Mouse (Mus musculus) heart, embryonic 11.5 days (tissue): ENCODE results near the gene Car15. TPM values are rescaled to one million over a fixed set of nuclear protein-coding genes. Genes with fewer than 3 reads are reported as not detected.

Experiments used
- ATAC-seq: fragments of 200-750 bp; cut with Nextera tagmentation; replicated peaks from 2 replicates; pipeline ENCODE4 v1.8.0; 2017; ENCODE audit warnings: moderate library complexity; ENCODE audit not compliant: insufficient number of reproducible peaks, low FRiP score, low TSS enrichment
- H3K27ac ChIP-seq: fragments of 300-500 bp; sonication (generic); 2 replicates; pipeline ENCODE4 v1.5.1; 2014; ENCODE audit warnings: mild to moderate bottlenecking, low read depth, low read length
- H3K27me3 ChIP-seq: fragments of 300-500 bp; sonication (generic); 2 replicates; pipeline ENCODE4 v1.6.1; 2014; ENCODE audit warnings: mild to moderate bottlenecking, low read length, mixed read lengths; ENCODE audit not compliant: control insufficient read depth, insufficient read depth
- H3K36me3 ChIP-seq: fragments of 300-500 bp; sonication (generic); 2 replicates; pipeline ENCODE4 v1.6.1; 2014; ENCODE audit warnings: mild to moderate bottlenecking, low read length, moderate library complexity, mixed read lengths; ENCODE audit not compliant: control insufficient read depth, insufficient read depth
- H3K4me1 ChIP-seq: fragments of 300-500 bp; sonication (generic); 2 replicates; pipeline ENCODE4 v1.6.1; 2014; ENCODE audit warnings: low read length; ENCODE audit not compliant: control insufficient read depth, insufficient read depth
- H3K4me2 ChIP-seq: fragments of 300-500 bp; sonication (generic); 2 replicates; pipeline ENCODE4 v1.6.1; 2014; ENCODE audit warnings: mild to moderate bottlenecking, moderate library complexity
- H3K4me3 ChIP-seq: fragments of 300-500 bp; sonication (generic); 2 replicates; pipeline ENCODE4 v1.5.1; 2014; ENCODE audit warnings: low read depth, low read length
- H3K9ac ChIP-seq: fragments of 300-500 bp; sonication (generic); 2 replicates; pipeline ENCODE4 v1.6.1; 2014; ENCODE audit warnings: mild to moderate bottlenecking, low read depth, low read length, moderate library complexity
- H3K9me3 ChIP-seq: fragments of 300-500 bp; sonication (generic); replicated peaks from 2 replicates; pipeline ENCODE4 v1.6.1; 2016; ENCODE audit warnings: low read length; ENCODE audit not compliant: control insufficient read depth
- whole genome bisulfite sequencing: fragments of 180-500 bp; shearing (Covaris S2); extraction: QIAGEN DNeasy Blood & Tissue Kit; methylation state at CpG from one replicate; pipeline ENCODE4 v1.1.7; 2014; ENCODE audit not compliant: insufficient replicate concordance; 5-methylcytosine and 5-hydroxymethylcytosine counted together
- polyA plus RNA-seq: library from polyadenylated mRNA; unstranded; fragments of >200 nt; fragmentation: Nextera tagmentation; extraction: Ambion mirVana; gene quantifications from 2 replicates; pipeline ENCODE4 v1.2.1, GENCODE M21; 2014

Car15 gene
- polyA plus RNA-seq, 1 experiment from 2014 or later, result 1.9 TPM

DNA sequence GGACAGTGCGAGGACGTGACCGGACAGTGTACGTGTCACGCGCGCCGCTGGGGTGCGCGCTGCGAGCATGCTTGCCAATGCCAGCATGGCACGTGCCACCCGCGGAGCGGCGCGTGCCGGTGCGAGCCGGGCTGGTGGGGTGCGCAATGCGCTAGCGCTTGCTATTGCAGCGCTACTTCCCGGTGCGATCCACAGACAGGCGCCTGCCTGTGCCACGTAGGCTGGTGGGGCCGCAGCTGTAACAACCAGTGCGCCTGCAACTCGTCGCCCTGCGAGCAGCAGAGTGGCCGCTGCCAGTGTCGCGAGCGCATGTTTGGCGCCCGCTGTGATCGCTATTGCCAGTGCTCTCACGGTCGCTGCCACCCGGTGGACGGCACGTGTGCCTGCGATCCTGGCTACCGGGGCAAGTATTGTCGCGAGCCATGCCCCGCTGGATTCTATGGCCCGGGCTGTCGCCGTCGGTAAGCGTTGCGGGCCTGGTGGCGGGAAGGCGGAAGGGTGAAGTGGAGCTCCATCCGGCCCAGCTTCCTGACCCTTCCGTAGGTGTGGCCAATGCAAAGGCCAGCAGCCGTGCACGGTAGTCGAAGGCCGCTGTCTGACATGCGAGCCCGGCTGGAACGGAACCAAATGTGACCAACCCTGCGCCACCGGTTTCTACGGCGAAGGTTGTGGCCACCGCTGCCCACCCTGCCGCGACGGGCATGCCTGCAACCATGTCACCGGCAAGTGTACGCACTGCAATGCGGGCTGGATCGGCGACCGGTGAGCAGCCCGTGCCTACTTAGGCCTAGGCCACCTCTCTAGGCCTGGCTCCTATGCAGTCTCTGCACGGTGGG lies 35.1 kb downstream of the Car15 start:
- H3K27ac ChIP-seq, result no peak overlapping the region
- 4% methylated on average over 83 of the region's 83 CpGs for WGBS
- H3K9me3 ChIP-seq, result no peaks in the 10 kb centered on the region
- ATAC-seq, result no peak
- peak overlapping the region; percentile 25 for H3K4me3 ChIP-seq
- H3K9ac ChIP-seq, result peak overlapping the region; percentile 16; the same call in 1 of the 2 replicates
- peaks cover 81% of the 10 kb centered on the region for H3K27me3 ChIP-seq
- H3K4me2 ChIP-seq, result peak overlapping the region; percentile 74
- H3K36me3 ChIP-seq, result no peaks in the 10 kb centered on the region
- peaks cover 57% of the 10 kb centered on the region for H3K4me1 ChIP-seq

DNA sequence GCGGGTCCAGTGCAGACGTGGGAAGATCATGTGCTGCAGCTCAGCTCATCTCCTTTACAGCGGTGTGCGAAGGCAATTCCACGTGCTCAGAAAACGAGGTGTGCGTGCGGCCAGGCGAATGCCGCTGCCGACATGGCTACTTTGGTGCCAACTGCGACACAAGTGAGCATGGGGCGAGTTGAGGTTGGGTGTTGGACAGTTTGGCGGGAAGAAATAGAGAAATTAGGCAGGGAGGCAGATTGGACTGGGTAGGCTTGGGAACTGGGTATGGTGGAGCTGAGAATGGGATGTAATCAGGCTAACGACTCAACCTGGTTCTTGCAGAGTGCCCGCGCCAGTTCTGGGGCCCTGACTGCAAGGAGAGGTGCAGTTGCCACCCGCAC lies 35.7 kb downstream of the Car15 start:
- Histone ChIP-seq H3K4me2 (peak overlapping the region; percentile 74), H3K9me3 (no peaks in the 10 kb centered on the region), H3K27ac (no peak overlapping the region), H3K36me3 (no peaks in the 10 kb centered on the region), H3K4me1 (peaks cover 54% of the 10 kb centered on the region), H3K9ac (peak overlapping the region; percentile 16; the same call in 1 of the 2 replicates), H3K27me3 (peaks cover 83% of the 10 kb centered on the region), H3K4me3 (peak overlapping the region; percentile 25)
- WGBS, result 13% methylated on average over 18 of the region's 18 CpGs
- no peak for ATAC-seq

DNA sequence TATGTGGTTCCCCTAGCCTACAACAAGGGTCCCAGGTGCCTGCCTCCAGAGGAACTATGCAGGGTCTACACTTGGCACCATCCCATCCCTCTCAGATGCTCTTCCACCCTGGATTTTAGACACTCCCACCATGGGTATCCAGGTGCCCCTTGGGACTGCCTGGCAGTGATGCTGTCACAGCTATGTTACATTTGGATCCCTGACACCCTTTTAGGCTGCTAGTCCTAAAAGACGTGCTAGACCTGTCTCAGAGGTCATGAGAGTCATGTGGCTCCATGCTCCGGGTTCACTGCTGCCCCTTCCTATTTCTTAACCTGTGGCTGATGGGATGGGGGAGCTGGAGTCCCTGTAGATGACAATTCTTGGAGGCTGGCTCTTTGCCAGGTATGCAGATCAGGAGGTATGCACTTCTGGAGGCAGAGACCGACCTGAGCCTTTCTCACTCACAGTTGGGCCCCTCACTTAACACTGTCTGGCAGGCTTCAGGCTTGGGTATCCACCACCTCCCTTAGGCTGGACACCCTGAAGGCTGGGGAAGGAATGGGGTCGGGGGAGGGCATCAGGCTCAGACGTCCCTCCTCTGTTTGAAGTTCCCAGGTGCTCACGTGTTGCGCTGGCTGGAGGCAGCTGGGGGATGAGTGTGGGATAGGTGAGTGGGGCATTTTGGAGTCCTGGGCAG lies 36.2 kb downstream of the Car15 start:
- Histone ChIP-seq H3K27me3 (peaks cover 83% of the 10 kb centered on the region), H3K4me2 (peak overlapping the region; percentile 74), H3K27ac (no peak overlapping the region), H3K9ac (no peak overlapping the region), H3K9me3 (no peaks in the 10 kb centered on the region), H3K36me3 (no peaks in the 10 kb centered on the region), H3K4me1 (peaks cover 49% of the 10 kb centered on the region), H3K4me3 (peak overlapping the region; percentile 25; the same call in 1 of the 2 replicates)
- no peak for ATAC-seq
- WGBS, result 8% methylated on average over 7 of the region's 7 CpGs

DNA sequence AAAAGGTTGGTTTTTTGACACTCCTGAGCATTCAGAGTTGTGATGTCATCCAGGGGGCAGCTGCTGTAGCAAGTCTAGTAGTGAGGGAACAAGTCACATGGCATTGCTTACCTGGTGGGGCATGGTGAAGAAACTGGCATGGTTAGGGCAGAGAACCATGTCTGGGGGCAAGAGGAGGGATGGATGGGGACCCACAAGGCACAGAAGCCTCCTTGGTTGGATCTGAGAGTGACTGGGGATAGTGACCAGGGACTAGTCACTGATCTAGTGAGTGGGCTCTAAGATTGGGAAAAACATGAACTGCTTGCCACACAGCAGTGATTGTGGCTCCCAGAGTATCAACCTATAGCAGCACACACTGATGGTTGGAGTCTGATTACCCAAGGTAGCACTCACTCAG lies 38.6 kb downstream of the Car15 start:
- peak overlapping the region; percentile 60; the same call in 1 of the 2 replicates for H3K4me3 ChIP-seq
- H3K9ac ChIP-seq, result no peak overlapping the region
- H3K36me3 ChIP-seq, result no peaks in the 10 kb centered on the region
- H3K27ac ChIP-seq, result no peak overlapping the region
- no peak overlapping the region for H3K4me2 ChIP-seq
- no peak for ATAC-seq
- peaks cover 44% of the 10 kb centered on the region for H3K4me1 ChIP-seq
- no peaks in the 10 kb centered on the region for H3K9me3 ChIP-seq
- H3K27me3 ChIP-seq, result peaks cover 72% of the 10 kb centered on the region

DNA sequence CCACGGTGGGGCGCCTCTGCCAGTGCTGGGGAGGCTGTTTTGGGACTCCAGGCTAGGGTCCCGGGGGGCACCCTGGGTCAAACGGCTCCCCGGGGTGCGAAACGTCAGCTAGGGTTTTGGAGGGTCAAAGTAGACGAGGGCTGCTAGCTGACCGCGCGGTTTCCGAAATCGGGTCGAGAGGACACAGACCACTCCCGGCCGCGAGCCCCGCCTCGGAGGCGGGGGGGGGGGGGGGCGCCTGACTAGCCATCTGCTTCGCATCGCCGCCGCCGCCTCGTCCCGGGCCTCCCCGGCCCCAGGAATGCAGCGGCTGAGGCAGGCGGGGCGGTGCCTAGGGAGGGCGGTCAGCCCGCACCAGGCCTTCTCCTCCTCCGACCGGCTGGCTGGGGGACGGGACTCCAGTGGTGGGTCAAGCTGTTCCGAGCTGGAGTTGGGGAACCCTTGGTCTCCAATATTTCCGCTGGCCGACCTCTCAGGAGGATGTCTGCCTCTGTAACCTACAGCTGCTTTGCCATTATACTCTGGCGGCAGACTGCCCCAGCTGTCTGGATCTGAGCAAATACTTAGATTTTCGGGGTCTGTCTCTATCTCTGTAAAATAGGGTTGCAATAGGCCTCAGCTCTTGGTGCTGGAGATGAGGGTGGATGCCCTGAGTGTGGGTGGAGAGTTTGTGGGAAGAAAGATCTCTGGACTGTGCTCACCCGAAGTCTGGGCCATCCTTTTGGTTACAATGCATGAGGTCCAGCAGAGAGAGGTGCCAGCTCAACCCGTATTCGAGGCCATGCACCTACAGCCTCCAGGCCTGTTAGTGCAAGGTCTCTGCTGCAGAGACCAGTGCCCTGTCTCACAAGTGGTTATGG lies 39.6 kb downstream of the Car15 start:
- no peak; the same call in 1 of the 2 replicates for ATAC-seq
- peaks cover 66% of the 10 kb centered on the region for H3K27me3 ChIP-seq
- peak overlapping the region; percentile 60 for H3K4me3 ChIP-seq
- WGBS, result 3% methylated on average over 38 of the region's 45 CpGs
- peak overlapping the region; percentile 81 for H3K27ac ChIP-seq
- no peaks in the 10 kb centered on the region for H3K9me3 ChIP-seq
- H3K9ac ChIP-seq, result peak overlapping the region; percentile 83
- H3K4me1 ChIP-seq, result peaks cover 36% of the 10 kb centered on the region
- peak overlapping the region; percentile 80 for H3K4me2 ChIP-seq
- 0 out of 2 replicates have a peak, but pooled peaks cover 4% of the 10 kb centered on the region for H3K36me3 ChIP-seq

DNA sequence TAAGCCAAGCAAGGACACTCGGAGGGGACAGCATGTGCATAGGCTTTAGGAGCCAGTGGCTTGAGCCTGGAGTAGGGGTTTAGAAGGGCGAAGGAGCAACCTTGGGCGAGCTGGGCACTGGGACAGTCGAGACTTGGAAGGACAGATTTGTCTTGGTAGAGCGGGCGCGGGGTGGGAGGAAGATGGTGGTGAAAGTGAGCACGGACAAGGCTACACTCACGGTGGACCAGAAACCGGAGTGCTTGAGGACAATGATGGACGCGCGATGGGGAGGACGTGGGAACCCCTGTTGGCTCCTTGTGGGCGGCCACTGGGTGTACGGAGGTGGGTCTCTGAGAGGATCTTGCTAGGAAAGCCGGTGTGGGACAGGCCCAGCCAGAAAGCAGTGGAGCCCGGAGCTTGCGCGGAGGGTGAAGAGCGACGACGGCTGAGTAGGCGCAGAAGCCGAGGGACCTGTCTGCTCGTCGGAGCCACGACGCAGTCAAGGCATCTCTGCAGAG lies 40.3 kb downstream of the Car15 start:
- peaks cover 59% of the 10 kb centered on the region for H3K27me3 ChIP-seq
- peak overlapping the region; percentile 81 for H3K27ac ChIP-seq
- peak overlapping the region; percentile 83 for H3K9ac ChIP-seq
- H3K4me1 ChIP-seq, result peaks cover 29% of the 10 kb centered on the region
- H3K4me3 ChIP-seq, result peak overlapping the region; percentile 60
- peak overlapping the region; percentile 80 for H3K4me2 ChIP-seq
- H3K36me3 ChIP-seq, result 0 out of 2 replicates have a peak, but pooled peaks cover 4% of the 10 kb centered on the region
- no peaks in the 10 kb centered on the region for H3K9me3 ChIP-seq
- no peak; the same call in 1 of the 2 replicates for ATAC-seq
- 6% methylated on average over 29 of the region's 29 CpGs for WGBS

DNA sequence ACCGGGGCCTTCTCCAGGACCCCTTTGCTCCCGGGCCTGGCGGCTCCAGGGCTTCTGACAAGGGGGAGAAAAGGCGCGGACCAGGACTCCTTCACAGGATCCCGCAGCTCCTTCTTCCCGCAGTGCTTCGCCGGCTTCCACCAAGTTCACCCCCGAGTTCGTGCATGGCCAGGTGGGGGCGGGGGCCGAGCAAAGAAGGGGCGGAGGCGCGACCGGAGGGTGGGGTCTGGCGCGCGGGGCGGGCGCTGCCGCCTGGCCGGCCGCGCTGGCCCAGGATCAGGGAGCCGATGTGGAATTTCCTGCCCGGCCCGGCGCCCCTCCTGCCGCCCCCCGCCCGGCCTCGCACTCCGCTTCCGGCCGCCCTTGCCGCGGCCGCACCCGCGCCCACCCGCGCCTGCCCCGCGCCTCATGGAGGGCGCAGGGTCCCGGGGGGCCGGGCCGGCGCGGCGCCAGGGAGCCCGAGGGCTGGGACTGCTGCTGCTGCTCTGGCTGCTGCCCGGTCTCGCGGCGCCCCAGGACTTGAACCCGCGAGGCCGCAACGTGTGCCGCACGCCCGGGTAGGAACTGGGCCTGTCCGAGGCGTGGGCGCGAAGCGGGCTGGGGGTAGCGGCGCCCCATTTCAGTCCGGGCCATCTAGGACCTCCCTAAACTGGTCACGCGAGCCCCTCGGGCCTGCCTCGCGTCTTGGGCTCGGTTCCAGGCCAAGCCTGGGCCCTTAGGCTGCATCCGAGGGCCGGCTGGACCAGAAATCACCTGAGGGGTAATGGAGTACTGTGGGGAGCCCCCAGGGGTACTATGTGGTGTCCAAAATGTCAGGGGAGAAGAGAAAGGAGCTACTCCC lies 41.0 kb downstream of the Car15 start, which contains the start of gene Scarf2:
TSS of gene Scarf2 (plus strand) at position 312 of the 841 bp plus-strand sequence.
- H3K27ac ChIP-seq, result peak within 1 kb of the TSS; percentile 81
- peaks cover 22% of the 10 kb centered on the region for H3K4me1 ChIP-seq
- peak within 1 kb of the TSS; percentile 60 for H3K4me3 ChIP-seq
- peak; percentile 41 for ATAC-seq
- H3K27me3 ChIP-seq, result peaks cover 52% of the 10 kb centered on the region
- no peaks in the 10 kb centered on the region for H3K9me3 ChIP-seq
- 2% methylated on average over 59 of the region's 81 CpGs for WGBS
- H3K9ac ChIP-seq, result peak within 1 kb of the TSS; percentile 83
- 0 out of 2 replicates have a peak, but pooled peaks cover 4% of the 10 kb centered on the region for H3K36me3 ChIP-seq
- peak within 1 kb of the TSS; percentile 80 for H3K4me2 ChIP-seq
